Mouse (Mus musculus): ENCODE data around the gene Mapk8ip3. TPM values are rescaled to one million over a fixed set of nuclear protein-coding genes. Genes with fewer than 3 reads are reported as not detected.

The Mapk8ip3 gene
- polyA plus RNA-seq, 1 experiment: 58.1 TPM

DNA sequence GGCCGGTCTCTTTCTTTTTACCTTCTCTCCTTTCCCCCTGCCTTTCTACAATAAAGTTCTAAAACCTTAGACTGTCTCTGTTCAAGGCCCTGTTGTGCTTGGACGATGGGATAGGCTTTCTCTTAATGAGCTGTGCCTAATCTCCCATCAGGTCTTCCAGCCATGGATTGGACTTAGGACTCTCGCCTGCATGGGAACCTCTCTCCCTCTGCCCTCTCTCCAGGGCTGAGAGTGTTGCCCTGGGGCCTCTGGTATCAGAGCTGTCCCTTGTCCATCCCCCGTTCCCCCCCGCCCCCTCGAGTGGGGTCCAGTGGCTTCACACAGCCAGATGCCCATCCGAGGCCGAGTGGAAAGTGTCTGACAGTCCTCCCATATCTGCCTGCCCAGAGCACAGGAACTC, 61.8 kb downstream of the Mapk8ip3 start:
- H3K36me3 ChIP-seq (ENCODE audit: control insufficient read depth, insufficient read depth, low read length): no peaks in the 10 kb centered on the region
- no peak for TF ChIP-seq CTCF (conservative IDR thresholded peaks at IDR 0.05; ENCODE audit: insufficient read depth, insufficient read length, low read depth, low read length)
- TF ChIP-seq POLR2A (IDR thresholded peaks at IDR 0.05; ENCODE audit: low read depth, low read length): no peak
- H3K4me3 ChIP-seq (ENCODE audit: insufficient read depth, low read depth, low read length): no peak overlapping the region
- WGBS: 56% methylated on average over 8 of the region's 8 CpGs
- peak; percentile 52 for DNase-seq
- H3K27ac ChIP-seq (ENCODE audit: insufficient read depth, low read depth, low read length): no peak overlapping the region
- H3K27me3 ChIP-seq (replicated peaks; ENCODE audit: control insufficient read depth, insufficient read depth, low read length): no peaks in the 10 kb centered on the region
- peaks cover 15% of the 10 kb centered on the region for H3K4me1 ChIP-seq (ENCODE audit: control insufficient read depth, insufficient read depth, low read length)

- TF ChIP-seq POLR2A (IDR thresholded peaks at IDR 0.05; ENCODE audit: low read depth, low read length) (no peak), CTCF (conservative IDR thresholded peaks at IDR 0.05; ENCODE audit: insufficient read depth, insufficient read length, low read depth, low read length) (no peak)
- Histone ChIP-seq H3K36me3 (ENCODE audit: control insufficient read depth, insufficient read depth, low read length) (no peaks in the 10 kb centered on the region), H3K27ac (ENCODE audit: insufficient read depth, low read depth, low read length) (no peak overlapping the region), H3K4me1 (ENCODE audit: control insufficient read depth, insufficient read depth, low read length) (peaks cover 20% of the 10 kb centered on the region), H3K27me3 (replicated peaks; ENCODE audit: control insufficient read depth, insufficient read depth, low read length) (no peaks in the 10 kb centered on the region), H3K4me3 (ENCODE audit: insufficient read depth, low read depth, low read length) (no peak overlapping the region)
- WGBS: 73% methylated on average over 1 of the region's 1 CpGs
- no peak for DNase-seq
Observed at GRCm38 (mm10) chr17:24874405-24874745, 62.4 kb downstream of the Mapk8ip3 start.

GRCm38 (mm10) chr17:24873695-24874404, 62.9 kb downstream of the Mapk8ip3 start:
- H3K4me3 ChIP-seq (ENCODE audit: insufficient read depth, low read depth, low read length): no peak overlapping the region
- WGBS: 64% methylated on average over 4 of the region's 4 CpGs
- H3K4me1 ChIP-seq (ENCODE audit: control insufficient read depth, insufficient read depth, low read length): peaks cover 16% of the 10 kb centered on the region
- no peaks in the 10 kb centered on the region for H3K36me3 ChIP-seq (ENCODE audit: control insufficient read depth, insufficient read depth, low read length)
- TF ChIP-seq CTCF (conservative IDR thresholded peaks at IDR 0.05; ENCODE audit: insufficient read depth, insufficient read length, low read depth, low read length) (no peak), POLR2A (IDR thresholded peaks at IDR 0.05; ENCODE audit: low read depth, low read length) (no peak)
- no peak overlapping the region for H3K27ac ChIP-seq (ENCODE audit: insufficient read depth, low read depth, low read length)
- DNase-seq: no peak
- no peaks in the 10 kb centered on the region for H3K27me3 ChIP-seq (replicated peaks; ENCODE audit: control insufficient read depth, insufficient read depth, low read length)

- H3K36me3 ChIP-seq (ENCODE audit: control insufficient read depth, insufficient read depth, low read length): no peaks in the 10 kb centered on the region; the same call in 1 of the 2 replicates
- 93% methylated on average over 10 of the region's 10 CpGs for WGBS
- no peak for DNase-seq
Observed at GRCm38 (mm10) chr17:24867914-24868313, 68.9 kb downstream of the Mapk8ip3 start.

DNA sequence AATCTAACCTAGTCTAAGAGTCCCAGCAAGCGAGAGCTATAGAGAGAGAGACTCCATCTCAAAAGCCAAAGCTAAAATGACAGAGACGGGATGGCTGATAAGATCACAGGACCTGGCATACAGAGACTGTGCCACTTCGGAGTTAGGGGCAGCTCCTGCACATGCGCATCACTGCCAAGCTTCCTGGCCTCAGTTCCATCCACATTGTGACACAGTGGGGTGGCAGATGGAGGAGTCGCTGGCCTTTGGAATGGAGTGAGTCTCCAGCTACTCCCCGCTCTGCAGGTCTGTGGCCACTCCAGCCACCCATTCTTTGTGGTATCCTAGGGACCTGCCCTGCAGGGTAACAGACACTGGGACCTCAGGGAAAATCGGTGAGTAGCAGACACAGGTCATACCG, 71.0 kb downstream of the Mapk8ip3 start, which contains the start of gene Igfals:
TSS of gene Igfals (plus strand) at position 222 of the 400 bp plus-strand sequence.
- Histone ChIP-seq H3K36me3 (ENCODE audit: control insufficient read depth, insufficient read depth, low read length) (peaks cover 5% of the 10 kb centered on the region), H3K27me3 (replicated peaks; ENCODE audit: control insufficient read depth, insufficient read depth, low read length) (no peaks in the 10 kb centered on the region), H3K27ac (ENCODE audit: insufficient read depth, low read depth, low read length) (no peak within 1 kb of the TSS), H3K4me3 (ENCODE audit: insufficient read depth, low read depth, low read length) (no peak within 1 kb of the TSS), H3K4me1 (ENCODE audit: control insufficient read depth, insufficient read depth, low read length) (peaks cover 5% of the 10 kb centered on the region; the same call in 1 of the 2 replicates)
- TF ChIP-seq CTCF (conservative IDR thresholded peaks at IDR 0.05; ENCODE audit: insufficient read depth, insufficient read length, low read depth, low read length): no peak
- DNase-seq: no peak
- 92% methylated on average over 8 of the region's 8 CpGs for WGBS

More at GRCm38 (mm10) chr17:24867914-24868313, 68.9 kb downstream of the Mapk8ip3 start:
- TF ChIP-seq CTCF (conservative IDR thresholded peaks at IDR 0.05; ENCODE audit: insufficient read depth, insufficient read length, low read depth, low read length): no peak
- TF ChIP-seq POLR2A (IDR thresholded peaks at IDR 0.05; ENCODE audit: low read depth, low read length): no peak
- no peaks in the 10 kb centered on the region for H3K27me3 ChIP-seq (replicated peaks; ENCODE audit: control insufficient read depth, insufficient read depth, low read length)
- H3K4me3 ChIP-seq (ENCODE audit: insufficient read depth, low read depth, low read length): no peak overlapping the region
- no peak overlapping the region for H3K27ac ChIP-seq (ENCODE audit: insufficient read depth, low read depth, low read length)
- H3K4me1 ChIP-seq (ENCODE audit: control insufficient read depth, insufficient read depth, low read length): peaks cover 5% of the 10 kb centered on the region; the same call in 1 of the 2 replicates

DNA sequence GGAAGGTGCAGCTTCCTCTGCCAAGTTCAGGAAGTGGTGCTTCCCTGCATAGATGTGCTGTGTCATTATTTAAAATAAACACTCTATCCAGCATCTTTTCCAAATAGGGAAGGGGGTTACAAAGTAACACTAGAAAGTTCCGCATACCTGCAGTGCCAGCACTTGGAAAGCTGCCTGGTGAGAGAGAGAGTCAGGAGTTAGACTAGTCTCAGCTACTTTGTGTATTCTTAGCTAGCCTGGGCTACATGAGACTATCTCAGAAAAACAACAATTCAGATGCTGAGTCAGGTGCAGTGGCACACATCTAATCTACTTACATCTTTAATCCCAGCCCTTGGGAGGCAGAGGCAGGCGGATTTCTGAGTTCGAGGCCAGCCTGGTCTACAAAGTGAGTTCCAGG, 75.0 kb downstream of the Mapk8ip3 start:
- 82% methylated on average over 3 of the region's 3 CpGs for WGBS

DNA sequence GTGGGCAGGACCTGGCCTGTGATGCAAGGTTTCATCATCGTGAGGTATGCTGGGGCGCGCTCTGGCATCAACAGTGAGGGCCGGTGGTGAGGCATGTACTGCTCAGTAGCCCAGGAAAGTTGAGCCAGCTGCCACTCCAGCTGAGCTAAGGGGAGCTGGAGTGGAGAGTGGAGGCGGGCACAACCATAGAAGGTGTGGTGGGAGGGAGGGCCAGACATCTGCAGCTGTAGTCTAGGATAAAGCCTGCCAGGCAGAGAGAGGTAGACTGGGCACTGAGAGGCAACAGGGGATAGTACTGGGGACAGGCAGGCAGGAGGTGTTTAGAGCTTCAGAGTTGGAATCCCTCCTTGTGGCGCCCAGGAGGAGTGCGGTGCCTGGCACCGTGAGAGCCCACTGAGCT, 76.7 kb downstream of the Mapk8ip3 start:
- Histone ChIP-seq H3K4me1 (ENCODE audit: control insufficient read depth, insufficient read depth, low read length) (peaks cover 23% of the 10 kb centered on the region; the same call in 1 of the 2 replicates), H3K27ac (ENCODE audit: insufficient read depth, low read depth, low read length) (no peak overlapping the region), H3K36me3 (ENCODE audit: control insufficient read depth, insufficient read depth, low read length) (peaks cover 5% of the 10 kb centered on the region), H3K4me3 (ENCODE audit: insufficient read depth, low read depth, low read length) (no peak overlapping the region), H3K27me3 (replicated peaks; ENCODE audit: control insufficient read depth, insufficient read depth, low read length) (no peaks in the 10 kb centered on the region)
- TF ChIP-seq CTCF (conservative IDR thresholded peaks at IDR 0.05; ENCODE audit: insufficient read depth, insufficient read length, low read depth, low read length) (no peak), POLR2A (IDR thresholded peaks at IDR 0.05; ENCODE audit: low read depth, low read length) (no peak)
- 92% methylated on average over 8 of the region's 8 CpGs for whole genome bisulfite sequencing
- DNase-seq: no peak

More for the DNA sequence above, 75.0 kb downstream of the Mapk8ip3 start:
- H3K4me1 ChIP-seq (ENCODE audit: control insufficient read depth, insufficient read depth, low read length): peaks cover 13% of the 10 kb centered on the region; the same call in 1 of the 2 replicates
- H3K4me3 ChIP-seq (ENCODE audit: insufficient read depth, low read depth, low read length): no peak overlapping the region
- TF ChIP-seq POLR2A (IDR thresholded peaks at IDR 0.05; ENCODE audit: low read depth, low read length): no peak
- no peak for TF ChIP-seq CTCF (conservative IDR thresholded peaks at IDR 0.05; ENCODE audit: insufficient read depth, insufficient read length, low read depth, low read length)
- no peak for DNase-seq
- no peak overlapping the region for H3K27ac ChIP-seq (ENCODE audit: insufficient read depth, low read depth, low read length)
- H3K27me3 ChIP-seq (replicated peaks; ENCODE audit: control insufficient read depth, insufficient read depth, low read length): no peaks in the 10 kb centered on the region
- H3K36me3 ChIP-seq (ENCODE audit: control insufficient read depth, insufficient read depth, low read length): peaks cover 5% of the 10 kb centered on the region
